Mouse (Mus musculus): ENCODE data around the gene Nkapd1. TPM values are rescaled to one million over a fixed set of nuclear protein-coding genes. Genes with fewer than 3 reads are reported as not detected.

Nkapd1 gene
- polyA plus RNA-seq, 1 experiment from 2014 or later, result 21.9 TPM

DNA sequence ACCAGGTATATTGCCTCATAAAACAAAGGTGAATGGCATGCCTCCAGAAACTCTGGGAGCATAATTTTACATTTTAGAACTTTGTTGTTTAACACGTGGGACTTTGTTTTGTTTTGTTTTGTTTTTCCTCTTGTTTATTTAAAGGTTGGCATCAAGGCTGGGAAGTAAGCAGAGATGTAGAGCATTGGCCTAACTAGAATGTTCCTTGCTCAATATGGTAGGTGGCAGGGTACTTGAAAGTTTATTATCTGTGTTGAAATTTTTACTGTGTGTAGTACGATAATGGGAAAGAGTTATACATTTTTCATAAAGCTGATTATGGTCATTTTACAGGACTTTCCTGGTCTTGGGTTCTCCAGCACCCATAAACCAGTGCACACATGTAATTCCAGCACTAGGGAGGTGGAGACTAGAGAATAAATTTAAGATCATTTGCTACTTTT is 55.3 kb downstream of the Nkapd1 start:
- Histone ChIP-seq H3K4me1 (ENCODE audit: control insufficient read depth, insufficient read depth, low read length) (no peaks in the 10 kb centered on the region), H3K4me2 (ENCODE audit: low read depth, low read length) (no peak overlapping the region), H3K9me3 (ENCODE audit: control insufficient read depth, low read length) (no peaks in the 10 kb centered on the region), H3K27me3 (ENCODE audit: control insufficient read depth, insufficient read depth, low read length) (no peaks in the 10 kb centered on the region), H3K4me3 (ENCODE audit: low read depth, low read length) (no peak overlapping the region), H3K36me3 (ENCODE audit: control insufficient read depth, insufficient read depth, low read length) (no peaks in the 10 kb centered on the region), H3K27ac (ENCODE audit: low read depth, low read length) (no peak overlapping the region), H3K9ac (replicated peaks; ENCODE audit: low read depth, low read length) (no peak overlapping the region)
- no peak for ATAC-seq (ENCODE audit: low read depth)
- 94% methylated on average over 2 of the region's 2 CpGs for WGBS

DNA sequence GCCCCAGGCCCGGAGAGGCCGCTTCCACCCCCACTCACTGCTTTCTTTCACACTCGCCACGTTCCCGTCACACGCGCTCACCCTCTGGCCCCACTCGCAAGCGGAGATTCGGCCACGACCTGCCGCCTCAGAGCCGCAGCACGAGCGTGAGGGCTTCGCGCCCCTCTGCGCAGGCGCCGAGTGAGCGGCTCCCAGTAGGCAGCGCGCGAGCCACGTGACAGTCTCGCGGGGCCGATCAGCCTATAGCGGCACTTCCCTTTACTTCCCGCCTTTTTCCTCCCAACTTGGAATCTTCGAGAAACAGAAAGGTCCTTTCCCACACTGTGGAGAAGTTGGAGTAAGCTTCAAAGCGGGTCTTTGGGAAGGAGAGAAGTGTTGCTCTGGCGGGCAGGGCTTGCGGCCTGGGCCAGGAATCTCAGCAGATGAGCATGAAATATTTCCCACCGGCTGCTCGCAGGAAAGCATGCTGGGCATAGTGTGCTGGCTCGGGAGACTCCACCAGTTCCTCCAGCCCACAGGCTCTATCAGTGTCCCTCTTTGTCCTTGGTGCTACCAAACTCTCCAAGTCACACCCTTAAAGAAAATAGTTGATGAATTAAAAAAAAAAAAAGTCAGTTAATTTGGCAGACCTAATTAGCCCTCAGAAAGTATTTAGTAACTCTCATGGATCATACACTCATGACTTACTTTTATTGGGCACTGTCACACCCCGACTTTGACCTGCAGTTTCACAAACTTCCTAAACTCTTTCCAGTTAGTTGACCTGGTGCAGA is 55.9 kb downstream of the Nkapd1 start, which contains the start of gene Tex12:
Gene Tex12, minus strand, starts transcription at position 181 of the 773 bp plus-strand sequence.
- no peak within 1 kb of the TSS for H3K27ac ChIP-seq (ENCODE audit: low read depth, low read length)
- no peak within 1 kb of the TSS for H3K4me2 ChIP-seq (ENCODE audit: low read depth, low read length)
- H3K4me1 ChIP-seq (ENCODE audit: control insufficient read depth, insufficient read depth, low read length), result no peaks in the 10 kb centered on the region
- WGBS, result 89% methylated on average over 38 of the region's 38 CpGs
- no peaks in the 10 kb centered on the region for H3K36me3 ChIP-seq (ENCODE audit: control insufficient read depth, insufficient read depth, low read length)
- H3K27me3 ChIP-seq (ENCODE audit: control insufficient read depth, insufficient read depth, low read length), result no peaks in the 10 kb centered on the region
- no peak within 1 kb of the TSS for H3K9ac ChIP-seq (replicated peaks; ENCODE audit: low read depth, low read length)
- ATAC-seq (ENCODE audit: low read depth), result no peak
- H3K9me3 ChIP-seq (ENCODE audit: control insufficient read depth, low read length), result no peaks in the 10 kb centered on the region
- H3K4me3 ChIP-seq (ENCODE audit: low read depth, low read length), result no peak within 1 kb of the TSS

Other genes with a start within 250 kb of the Nkapd1 start
- 0.39 and 0.62 TPM in 2 replicates for gene Plet1, start 122.9 kb downstream of the Nkapd1 start, polyA plus RNA-seq (2014; fragmentation: Nextera tagmentation; extraction: Ambion mirVana)
- gene Pts, start 88.7 kb downstream of the Nkapd1 start, polyA plus RNA-seq (2014; fragmentation: Nextera tagmentation; extraction: Ambion mirVana), result 112 and 126 TPM in 2 replicates
- gene Il18, start 62.6 kb downstream of the Nkapd1 start, polyA plus RNA-seq (2014; fragmentation: Nextera tagmentation; extraction: Ambion mirVana), result 18.6 and 19.8 TPM in 2 replicates
- gene Bco2, start 62.3 kb downstream of the Nkapd1 start, polyA plus RNA-seq (2014; fragmentation: Nextera tagmentation; extraction: Ambion mirVana), result 0.11 and 0.24 TPM in 2 replicates
- gene Tex12, start 56.1 kb downstream of the Nkapd1 start, polyA plus RNA-seq (2014; fragmentation: Nextera tagmentation; extraction: Ambion mirVana), result 0.24 TPM in 1 of 2 replicates, not detected in the other
- gene Sdhd, start 13.7 kb downstream of the Nkapd1 start, polyA plus RNA-seq (2014; fragmentation: Nextera tagmentation; extraction: Ambion mirVana), result 257 and 294 TPM in 2 replicates
- gene Timm8b, start 13.6 kb downstream of the Nkapd1 start, polyA plus RNA-seq (2014; fragmentation: Nextera tagmentation; extraction: Ambion mirVana), result 375 and 448 TPM in 2 replicates
- gene Pih1d2, start 143 bp downstream of the Nkapd1 start, polyA plus RNA-seq (2014; fragmentation: Nextera tagmentation; extraction: Ambion mirVana), result 4.4 and 5.5 TPM in 2 replicates
- gene Dlat, start 42.3 kb upstream of the Nkapd1 start, polyA plus RNA-seq (2014; fragmentation: Nextera tagmentation; extraction: Ambion mirVana), result 65.1 and 67.2 TPM in 2 replicates
- gene Dixdc1, start 122.1 kb upstream of the Nkapd1 start, polyA plus RNA-seq (2014; fragmentation: Nextera tagmentation; extraction: Ambion mirVana), result 39.2 and 41.4 TPM in 2 replicates
- gene 2310030G06Rik, start 129.1 kb upstream of the Nkapd1 start, polyA plus RNA-seq (2014; fragmentation: Nextera tagmentation; extraction: Ambion mirVana), result 2.1 and 2.7 TPM in 2 replicates
- 3.4 and 14.5 TPM in 2 replicates for gene Cryab, start 133.9 kb upstream of the Nkapd1 start, polyA plus RNA-seq (2014; fragmentation: Nextera tagmentation; extraction: Ambion mirVana)
- gene Hspb2, start 134.9 kb upstream of the Nkapd1 start, polyA plus RNA-seq (2014; fragmentation: Nextera tagmentation; extraction: Ambion mirVana), result 0.72 TPM in 1 of 2 replicates, not detected in the other
- gene Fdxacb1, start 150.8 kb upstream of the Nkapd1 start, polyA plus RNA-seq (2014; fragmentation: Nextera tagmentation; extraction: Ambion mirVana), result 11.2 and 11.5 TPM in 2 replicates
- gene Alg9, start 157.6 kb upstream of the Nkapd1 start, polyA plus RNA-seq (2014; fragmentation: Nextera tagmentation; extraction: Ambion mirVana), result 59.8 and 60.3 TPM in 2 replicates
- 64.1 and 66.7 TPM in 2 replicates for gene 1110032A03Rik, start 158.1 kb upstream of the Nkapd1 start, polyA plus RNA-seq (2014; fragmentation: Nextera tagmentation; extraction: Ambion mirVana)
- gene Ppp2r1b, start 227.8 kb upstream of the Nkapd1 start, polyA plus RNA-seq (2014; fragmentation: Nextera tagmentation; extraction: Ambion mirVana), result 44.1 and 53.8 TPM in 2 replicates

Measured in neural tube, embryonic 14.5 days (tissue).